Mouse (Mus musculus): ENCODE measurements around the gene Ift140. TPM values are rescaled to one million over a fixed set of nuclear protein-coding genes. Genes with fewer than 3 reads are reported as not detected.
A peak's percentile ranks its signal among the peaks of the same experiment; 100 is the strongest.

The Ift140 gene
- polyA plus RNA-seq, 1 experiment from 2014 or later: 18.7 TPM

DNA sequence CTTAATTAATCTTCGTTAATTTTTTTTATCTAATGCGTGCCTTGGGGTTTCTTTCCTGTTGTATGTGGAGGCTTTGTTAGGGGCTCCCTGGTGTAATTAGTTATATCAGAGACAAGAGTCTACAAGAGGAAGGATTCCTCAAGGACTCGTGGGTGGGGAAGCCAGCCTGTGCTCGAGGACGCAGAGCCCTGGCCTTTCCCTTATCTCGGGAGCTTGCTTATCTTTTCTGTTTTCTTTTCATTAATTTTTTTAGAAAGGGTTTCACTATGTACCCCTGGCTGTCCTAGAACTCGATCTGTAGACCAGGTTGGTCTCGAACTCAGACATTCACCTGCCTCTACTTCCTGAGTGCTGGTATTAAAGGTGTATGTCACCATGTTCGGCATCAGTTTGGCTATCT, 111.8 kb downstream of the Ift140 start:
- H3K36me3 ChIP-seq (ENCODE audit: control insufficient read depth, insufficient read depth, low read length): no peaks in the 10 kb centered on the region
- no peak overlapping the region for H3K9ac ChIP-seq (replicated peaks; ENCODE audit: low read depth, low read length)
- no peaks in the 10 kb centered on the region for H3K27me3 ChIP-seq (ENCODE audit: control insufficient read depth, insufficient read depth, low read length)
- H3K9me3 ChIP-seq (ENCODE audit: control insufficient read depth, low read depth, low read length): no peaks in the 10 kb centered on the region
- H3K4me3 ChIP-seq (ENCODE audit: low read depth, low read length): no peak overlapping the region
- no peaks in the 10 kb centered on the region for H3K4me1 ChIP-seq (ENCODE audit: control insufficient read depth, insufficient read depth, low read length)
- H3K4me2 ChIP-seq (replicated peaks; ENCODE audit: low read depth, low read length): no peak overlapping the region
- ATAC-seq (ENCODE audit: insufficient number of reproducible peaks, insufficient read depth, low FRiP score, low read depth): no peak
- H3K27ac ChIP-seq (ENCODE audit: low read length): no peak overlapping the region
- 59% methylated on average over 9 of the region's 9 CpGs for WGBS

GRCm38 (mm10) chr17:25130060-25130459, 114.2 kb downstream of the Ift140 start:
- H3K4me3 ChIP-seq (ENCODE audit: low read depth, low read length): no peak overlapping the region
- no peaks in the 10 kb centered on the region for H3K9me3 ChIP-seq (ENCODE audit: control insufficient read depth, low read depth, low read length)
- no peaks in the 10 kb centered on the region for H3K27me3 ChIP-seq (ENCODE audit: control insufficient read depth, insufficient read depth, low read length)
- ATAC-seq (ENCODE audit: insufficient number of reproducible peaks, insufficient read depth, low FRiP score, low read depth): no peak
- H3K4me2 ChIP-seq (replicated peaks; ENCODE audit: low read depth, low read length): no peak overlapping the region
- 85% methylated on average over 1 of the region's 1 CpGs for WGBS
- no peak overlapping the region for H3K27ac ChIP-seq (ENCODE audit: low read length)
- peaks cover 9% of the 10 kb centered on the region for H3K4me1 ChIP-seq (ENCODE audit: control insufficient read depth, insufficient read depth, low read length)
- H3K9ac ChIP-seq (replicated peaks; ENCODE audit: low read depth, low read length): no peak overlapping the region
- no peaks in the 10 kb centered on the region for H3K36me3 ChIP-seq (ENCODE audit: control insufficient read depth, insufficient read depth, low read length)

DNA sequence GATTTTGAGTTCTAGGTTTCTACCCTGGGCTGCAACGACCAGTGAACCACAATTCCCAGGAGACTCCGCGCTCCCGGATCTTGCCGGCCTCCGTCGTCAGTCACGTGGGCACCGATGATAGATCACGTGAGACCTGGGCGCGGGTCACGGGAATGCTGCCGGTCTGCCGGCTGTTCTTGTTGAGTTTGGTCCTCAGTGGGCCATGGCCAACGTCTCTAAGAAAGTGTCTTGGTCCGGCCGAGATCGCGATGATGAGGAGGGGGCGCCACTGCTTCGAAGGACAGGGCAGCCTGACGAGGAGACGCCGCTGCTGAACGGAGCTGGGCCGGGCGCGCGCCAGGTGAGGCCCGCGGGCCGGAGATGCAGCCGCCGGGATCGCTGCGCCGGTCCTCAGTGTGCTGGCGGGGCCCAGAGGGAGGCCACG, 117.4 kb downstream of the Ift140 start, which contains the start of gene Clcn7:
Clcn7 (plus strand) TSS at position 117 of the 424 bp plus-strand sequence.
- Histone ChIP-seq H3K27me3 (ENCODE audit: control insufficient read depth, insufficient read depth, low read length) (no peaks in the 10 kb centered on the region), H3K9me3 (ENCODE audit: control insufficient read depth, low read depth, low read length) (no peaks in the 10 kb centered on the region), H3K27ac (ENCODE audit: low read length) (no peak within 1 kb of the TSS), H3K4me1 (ENCODE audit: control insufficient read depth, insufficient read depth, low read length) (peaks cover 9% of the 10 kb centered on the region), H3K4me2 (replicated peaks; ENCODE audit: low read depth, low read length) (peak within 1 kb of the TSS; percentile 70), H3K4me3 (ENCODE audit: low read depth, low read length) (peak within 1 kb of the TSS; percentile 96), H3K36me3 (ENCODE audit: control insufficient read depth, insufficient read depth, low read length) (no peaks in the 10 kb centered on the region; the same call in 1 of the 2 replicates), H3K9ac (replicated peaks; ENCODE audit: low read depth, low read length) (peak within 1 kb of the TSS; percentile 59)
- WGBS: under 1% methylated on average over 40 of the region's 40 CpGs
- ATAC-seq (ENCODE audit: insufficient number of reproducible peaks, insufficient read depth, low FRiP score, low read depth): peak; percentile 95

DNA sequence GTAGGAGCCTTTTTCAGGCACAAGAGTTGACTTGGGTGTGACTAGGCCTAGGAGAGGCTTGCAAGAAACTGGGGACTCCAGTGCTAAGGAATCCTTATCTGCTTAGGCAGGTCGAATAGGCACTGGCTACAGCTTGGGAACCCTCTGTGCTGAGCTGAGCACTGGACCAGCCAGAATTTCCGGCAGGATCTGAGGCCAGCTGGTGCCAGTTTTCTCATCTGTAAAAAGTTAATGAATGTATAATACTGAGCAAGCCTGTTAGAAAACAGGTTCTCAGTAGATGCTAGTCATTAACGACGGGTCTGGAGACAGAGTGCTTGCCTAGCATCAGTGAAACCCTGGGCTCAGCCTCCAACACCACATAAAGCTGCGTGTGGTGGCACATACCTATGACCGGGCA, 119.7 kb downstream of the Ift140 start:
- H3K4me3 ChIP-seq (ENCODE audit: low read depth, low read length): no peak overlapping the region
- no peak for ATAC-seq (ENCODE audit: insufficient number of reproducible peaks, insufficient read depth, low FRiP score, low read depth)
- no peak overlapping the region for H3K27ac ChIP-seq (ENCODE audit: low read length)
- H3K27me3 ChIP-seq (ENCODE audit: control insufficient read depth, insufficient read depth, low read length): no peaks in the 10 kb centered on the region
- WGBS: 81% methylated on average over 6 of the region's 6 CpGs
- no peak overlapping the region for H3K9ac ChIP-seq (replicated peaks; ENCODE audit: low read depth, low read length)
- H3K9me3 ChIP-seq (ENCODE audit: control insufficient read depth, low read depth, low read length): no peaks in the 10 kb centered on the region
- no peak overlapping the region for H3K4me2 ChIP-seq (replicated peaks; ENCODE audit: low read depth, low read length)
- H3K4me1 ChIP-seq (ENCODE audit: control insufficient read depth, insufficient read depth, low read length): peaks cover 9% of the 10 kb centered on the region
- H3K36me3 ChIP-seq (ENCODE audit: control insufficient read depth, insufficient read depth, low read length): no peaks in the 10 kb centered on the region; the same call in 1 of the 2 replicates

DNA sequence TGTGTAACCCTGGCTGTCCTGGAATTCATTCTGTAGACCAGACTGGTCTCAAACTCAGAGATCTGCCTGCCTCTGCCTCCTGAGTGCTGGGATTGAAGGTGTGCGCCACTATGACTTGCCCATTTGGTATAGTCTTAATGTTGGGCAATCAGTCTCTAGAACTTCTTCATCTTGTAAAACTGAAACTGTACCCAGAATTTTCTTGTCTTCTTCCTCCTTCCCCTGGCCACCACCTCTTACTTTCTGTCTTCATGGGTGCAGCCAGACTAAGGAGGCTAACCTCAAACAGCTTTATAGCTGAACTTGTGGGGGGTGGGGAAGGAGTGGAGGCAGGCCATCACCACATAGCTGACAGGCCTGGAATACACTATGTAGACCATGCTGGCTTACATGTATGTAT, 122.9 kb downstream of the Ift140 start:
- Histone ChIP-seq H3K4me3 (ENCODE audit: low read depth, low read length) (no peak overlapping the region), H3K36me3 (ENCODE audit: control insufficient read depth, insufficient read depth, low read length) (no peaks in the 10 kb centered on the region; the same call in 1 of the 2 replicates), H3K27ac (ENCODE audit: low read length) (no peak overlapping the region), H3K9ac (replicated peaks; ENCODE audit: low read depth, low read length) (no peak overlapping the region), H3K4me1 (ENCODE audit: control insufficient read depth, insufficient read depth, low read length) (peaks cover 9% of the 10 kb centered on the region), H3K4me2 (replicated peaks; ENCODE audit: low read depth, low read length) (no peak overlapping the region), H3K27me3 (ENCODE audit: control insufficient read depth, insufficient read depth, low read length) (no peaks in the 10 kb centered on the region), H3K9me3 (ENCODE audit: control insufficient read depth, low read depth, low read length) (no peaks in the 10 kb centered on the region)
- ATAC-seq (ENCODE audit: insufficient number of reproducible peaks, insufficient read depth, low FRiP score, low read depth): no peak
- 100% methylated on average over 1 of the region's 1 CpGs for WGBS

DNA sequence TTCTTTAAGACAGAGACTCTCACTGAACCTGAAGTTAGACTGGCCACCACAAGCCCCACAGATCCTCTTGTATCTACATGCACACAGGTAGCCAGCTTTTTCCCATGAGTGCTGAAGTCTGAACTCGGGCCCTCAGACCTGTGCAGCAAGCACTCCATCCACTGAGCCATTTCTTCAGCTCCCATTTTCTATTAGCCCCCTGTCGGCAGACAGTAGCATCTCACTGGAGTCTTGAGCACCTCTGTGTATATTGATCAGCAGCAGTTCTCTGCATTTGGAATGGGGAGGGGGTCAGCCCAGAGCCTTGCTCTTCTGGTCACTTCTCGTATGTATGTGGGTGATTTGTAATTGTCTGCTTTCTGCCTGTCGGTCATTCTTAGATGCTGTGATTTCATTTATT, 124.1 kb downstream of the Ift140 start:
- H3K9me3 ChIP-seq (ENCODE audit: control insufficient read depth, low read depth, low read length): no peaks in the 10 kb centered on the region
- H3K27me3 ChIP-seq (ENCODE audit: control insufficient read depth, insufficient read depth, low read length): no peaks in the 10 kb centered on the region
- H3K4me2 ChIP-seq (replicated peaks; ENCODE audit: low read depth, low read length): no peak overlapping the region
- H3K27ac ChIP-seq (ENCODE audit: low read length): no peak overlapping the region
- ATAC-seq (ENCODE audit: insufficient number of reproducible peaks, insufficient read depth, low FRiP score, low read depth): no peak
- WGBS: 64% methylated on average over 4 of the region's 4 CpGs
- H3K4me1 ChIP-seq (ENCODE audit: control insufficient read depth, insufficient read depth, low read length): no peaks in the 10 kb centered on the region
- H3K4me3 ChIP-seq (ENCODE audit: low read depth, low read length): no peak overlapping the region
- H3K9ac ChIP-seq (replicated peaks; ENCODE audit: low read depth, low read length): no peak overlapping the region
- H3K36me3 ChIP-seq (ENCODE audit: control insufficient read depth, insufficient read depth, low read length): no peaks in the 10 kb centered on the region; the same call in 1 of the 2 replicates

Other genes with a start within 250 kb of the Ift140 start
- gene Meiob, start 211.8 kb upstream of the Ift140 start, polyA plus RNA-seq (2014; fragmentation: Nextera tagmentation; extraction: Ambion mirVana): not detected in 2 replicates
- gene Hagh, start 175.9 kb upstream of the Ift140 start, polyA plus RNA-seq (2014; fragmentation: Nextera tagmentation; extraction: Ambion mirVana): 31.7 and 35.2 TPM in 2 replicates
- gene Fahd1, start 165.7 kb upstream of the Ift140 start, polyA plus RNA-seq (2014; fragmentation: Nextera tagmentation; extraction: Ambion mirVana): 21.6 and 26.0 TPM in 2 replicates
- 1.1 and 1.5 TPM in 2 replicates for gene Igfals, start 150.1 kb upstream of the Ift140 start, polyA plus RNA-seq (2014; fragmentation: Nextera tagmentation; extraction: Ambion mirVana)
- gene Nubp2, start 129.7 kb upstream of the Ift140 start, polyA plus RNA-seq (2014; fragmentation: Nextera tagmentation; extraction: Ambion mirVana): 48.1 and 49.0 TPM in 2 replicates
- gene Spsb3, start 129.4 kb upstream of the Ift140 start, polyA plus RNA-seq (2014; fragmentation: Nextera tagmentation; extraction: Ambion mirVana): 32.9 and 36.4 TPM in 2 replicates
- 18.9 and 27.8 TPM in 2 replicates for gene Eme2, start 121.0 kb upstream of the Ift140 start, polyA plus RNA-seq (2014; fragmentation: Nextera tagmentation; extraction: Ambion mirVana)
- gene Mrps34, start 121.0 kb upstream of the Ift140 start, polyA plus RNA-seq (2014; fragmentation: Nextera tagmentation; extraction: Ambion mirVana): 84.7 and 85.6 TPM in 2 replicates
- 72.7 and 76.7 TPM in 2 replicates for gene Nme3, start 119.6 kb upstream of the Ift140 start, polyA plus RNA-seq (2014; fragmentation: Nextera tagmentation; extraction: Ambion mirVana)
- 40.9 and 42.9 TPM in 2 replicates for gene Mapk8ip3, start 79.1 kb upstream of the Ift140 start, polyA plus RNA-seq (2014; fragmentation: Nextera tagmentation; extraction: Ambion mirVana)
- gene Jpt2, start 55.4 kb upstream of the Ift140 start, polyA plus RNA-seq (2014; fragmentation: Nextera tagmentation; extraction: Ambion mirVana): 139 and 150 TPM in 2 replicates
- gene Cramp1l, start 297 bp upstream of the Ift140 start, polyA plus RNA-seq (2014; fragmentation: Nextera tagmentation; extraction: Ambion mirVana): 9.7 and 11.7 TPM in 2 replicates
- gene Tmem204, start 67.5 kb downstream of the Ift140 start, polyA plus RNA-seq (2014; fragmentation: Nextera tagmentation; extraction: Ambion mirVana): 21.6 TPM in 2 replicates
- 38.2 and 40.5 TPM in 2 replicates for gene Telo2, start 99.9 kb downstream of the Ift140 start, polyA plus RNA-seq (2014; fragmentation: Nextera tagmentation; extraction: Ambion mirVana)
- gene Ptx4, start 104.7 kb downstream of the Ift140 start, polyA plus RNA-seq (2014; fragmentation: Nextera tagmentation; extraction: Ambion mirVana): 0.16 and 0.28 TPM in 2 replicates
- gene Clcn7, start 117.3 kb downstream of the Ift140 start, polyA plus RNA-seq (2014; fragmentation: Nextera tagmentation; extraction: Ambion mirVana): 19.7 and 20.4 TPM in 2 replicates
- gene Ccdc154, start 146.4 kb downstream of the Ift140 start, polyA plus RNA-seq (2014; fragmentation: Nextera tagmentation; extraction: Ambion mirVana): 0.41 and 0.43 TPM in 2 replicates
- gene Gm38655, start 159.4 kb downstream of the Ift140 start, polyA plus RNA-seq (2014; fragmentation: Nextera tagmentation; extraction: Ambion mirVana): 3.3 and 4.2 TPM in 2 replicates
- gene BC003965, start 168.5 kb downstream of the Ift140 start, polyA plus RNA-seq (2014; fragmentation: Nextera tagmentation; extraction: Ambion mirVana): 31.5 and 32.4 TPM in 2 replicates
- 5.7 and 6.8 TPM in 2 replicates for gene Unkl, start 172.3 kb downstream of the Ift140 start, polyA plus RNA-seq (2014; fragmentation: Nextera tagmentation; extraction: Ambion mirVana)
- gene Gnptg, start 224.0 kb downstream of the Ift140 start, polyA plus RNA-seq (2014; fragmentation: Nextera tagmentation; extraction: Ambion mirVana): 44.3 and 44.4 TPM in 2 replicates
- gene Tsr3, start 224.1 kb downstream of the Ift140 start, polyA plus RNA-seq (2014; fragmentation: Nextera tagmentation; extraction: Ambion mirVana): 41.1 and 42.4 TPM in 2 replicates
- gene Baiap3, start 240.3 kb downstream of the Ift140 start, polyA plus RNA-seq (2014; fragmentation: Nextera tagmentation; extraction: Ambion mirVana): 2.3 and 3.9 TPM in 2 replicates